Mouse (Mus musculus) limb, embryonic 11.5 days (tissue): Measurements from ENCODE around the gene Eya2. TPM values are rescaled to one million over a fixed set of nuclear protein-coding genes. Genes with fewer than 3 reads are reported as not detected.

Experiments used
- ATAC-seq: fragments of 200-750 bp; cut with Nextera tagmentation; 2 replicates; pipeline ENCODE4 v1.8.0; 2017; ENCODE audit warnings: low read depth; ENCODE audit not compliant: insufficient number of reproducible peaks, low FRiP score, low TSS enrichment
- DNase-seq: peaks from one replicate; pipeline ENCODE4 v3.0.0-alpha.2; 2015; ENCODE audit warnings: low spot score
- H3K27ac ChIP-seq: fragments of 300-500 bp; sonication (generic); replicated peaks from 2 replicates; pipeline ENCODE4 v1.5.1; 2014; ENCODE audit warnings: low read depth, mild to moderate bottlenecking, low read length
- H3K27me3 ChIP-seq: fragments of 300-500 bp; sonication (generic); 2 replicates; pipeline ENCODE4 v1.6.1; 2014; ENCODE audit warnings: mild to moderate bottlenecking, low read length, mixed read lengths; ENCODE audit not compliant: control insufficient read depth, insufficient read depth
- H3K36me3 ChIP-seq: fragments of 300-500 bp; sonication (generic); 2 replicates; pipeline ENCODE4 v1.6.1; 2014; ENCODE audit warnings: mild to moderate bottlenecking, low read length, moderate library complexity, mixed read lengths; ENCODE audit not compliant: control insufficient read depth, insufficient read depth
- H3K4me1 ChIP-seq: fragments of 300-500 bp; sonication (generic); 2 replicates; pipeline ENCODE4 v1.6.1; 2014; ENCODE audit warnings: low read length, mixed read lengths; ENCODE audit not compliant: control insufficient read depth, insufficient read depth
- H3K4me2 ChIP-seq: fragments of 300-500 bp; sonication (generic); 2 replicates; pipeline ENCODE4 v1.6.1; 2014; ENCODE audit warnings: low read depth, mild to moderate bottlenecking, moderate library complexity; ENCODE audit not compliant: severe bottlenecking
- H3K4me3 ChIP-seq: fragments of 300-500 bp; sonication (generic); 2 replicates; pipeline ENCODE4 v1.5.1; 2014; ENCODE audit warnings: low read depth, low read length
- H3K9ac ChIP-seq: fragments of 300-500 bp; sonication (generic); 2 replicates; pipeline ENCODE4 v1.6.1; 2014; ENCODE audit warnings: mild to moderate bottlenecking, low read length
- H3K9me3 ChIP-seq: fragments of 300-500 bp; sonication (generic); 2 replicates; pipeline ENCODE4 v1.6.1; 2016; ENCODE audit warnings: low read length; ENCODE audit not compliant: control insufficient read depth
- WGBS: fragments of 180-500 bp; shearing (Covaris S2); extraction: QIAGEN DNeasy Blood & Tissue Kit; methylation state at CpG from one replicate; pipeline ENCODE4 v1.1.7; 2014; 5-methylcytosine and 5-hydroxymethylcytosine counted together
- polyA plus RNA-seq: library from polyadenylated mRNA; unstranded; fragments of >200 nt; fragmentation: Nextera tagmentation; extraction: Ambion mirVana; gene quantifications from 2 replicates; pipeline ENCODE4 v1.2.1, GENCODE M21; 2014

Gene Eya2
- polyA plus RNA-seq, 1 experiment from 2014 or later = 8.8 TPM

DNA sequence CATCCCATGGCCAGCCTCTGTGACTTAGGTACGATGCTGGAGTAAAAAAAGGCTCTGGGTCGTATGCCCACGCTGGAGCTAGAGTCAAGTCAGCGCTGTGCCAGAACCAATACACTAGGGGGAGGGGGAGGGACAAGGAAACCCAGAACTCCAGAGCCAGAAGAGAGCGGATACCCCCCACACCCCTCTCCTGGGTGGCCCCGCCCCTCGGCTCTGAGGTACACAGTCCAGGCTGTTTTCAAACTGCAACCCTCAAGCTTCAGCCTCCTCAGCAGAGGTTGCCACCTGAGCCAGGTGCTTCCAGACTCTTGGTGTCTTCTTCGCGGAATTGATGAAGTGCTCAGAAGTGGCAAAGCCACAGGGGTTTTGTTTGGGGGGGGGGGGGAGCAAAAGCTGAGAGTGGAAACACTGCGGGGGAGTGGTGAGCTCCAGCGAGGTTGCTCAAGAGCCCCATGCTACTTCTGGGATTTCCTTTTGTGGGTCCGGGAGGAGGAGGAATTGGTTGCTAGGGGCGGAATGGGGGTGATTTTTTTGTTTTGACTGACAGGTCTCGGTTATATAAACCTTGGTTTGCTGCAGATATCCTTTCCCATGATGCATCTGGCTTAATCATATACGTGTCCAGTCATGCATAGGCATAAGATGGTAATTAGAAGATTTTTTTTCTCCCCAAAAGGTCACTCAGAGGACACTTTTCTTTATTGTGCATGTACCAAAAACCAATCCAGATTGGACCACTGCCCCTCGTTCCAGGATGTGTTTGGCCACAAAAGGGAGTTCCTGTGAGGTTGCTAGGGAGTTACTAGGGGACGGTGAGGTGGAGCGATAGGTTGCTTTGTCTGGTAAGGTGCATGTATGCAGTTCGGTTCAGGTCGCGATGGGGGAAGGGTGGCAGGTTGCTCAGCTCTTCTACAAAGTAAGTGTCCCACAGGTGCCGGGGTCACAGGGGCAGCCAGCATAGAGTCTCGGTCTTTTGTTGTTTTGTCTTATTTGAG is 122.6 kb downstream of the Eya2 start:
- Histone ChIP-seq H3K27ac (no peak overlapping the region), H3K4me2 (no peak overlapping the region), H3K4me3 (no peak overlapping the region), H3K27me3 (no peaks in the 10 kb centered on the region), H3K36me3 (no peaks in the 10 kb centered on the region), H3K4me1 (no peaks in the 10 kb centered on the region; the same call in 1 of the 2 replicates), H3K9me3 (no peaks in the 10 kb centered on the region), H3K9ac (no peak overlapping the region)
- DNase-seq (no peak), ATAC-seq (no peak)
- WGBS = 71% methylated on average over 23 of the region's 23 CpGs

DNA sequence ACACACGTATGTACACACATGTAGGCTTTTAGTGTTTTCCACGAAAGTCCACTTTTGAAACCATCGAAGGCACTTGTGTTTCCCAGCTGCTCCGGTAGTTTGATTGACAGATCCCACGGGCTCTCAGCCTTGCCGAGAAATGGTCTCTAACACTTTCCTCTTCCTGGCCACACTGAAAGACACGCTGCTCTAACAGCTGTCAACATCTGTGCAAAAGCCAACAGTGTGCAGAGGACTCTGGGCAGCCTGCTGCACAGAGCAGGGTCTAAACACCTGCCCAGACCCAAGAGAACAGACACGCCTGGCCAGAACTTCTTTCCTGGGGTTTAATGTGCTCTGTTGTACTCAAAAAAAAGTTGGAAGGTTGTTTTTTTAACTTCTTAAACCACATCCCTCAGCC is 124.5 kb downstream of the Eya2 start:
- WGBS = 81% methylated on average over 8 of the region's 8 CpGs
- Histone ChIP-seq H3K27me3 (no peaks in the 10 kb centered on the region), H3K36me3 (no peaks in the 10 kb centered on the region), H3K4me1 (no peaks in the 10 kb centered on the region), H3K9me3 (no peaks in the 10 kb centered on the region), H3K27ac (no peak overlapping the region), H3K9ac (no peak overlapping the region), H3K4me2 (no peak overlapping the region), H3K4me3 (no peak overlapping the region)
- DNase-seq (no peak), ATAC-seq (no peak)

DNA sequence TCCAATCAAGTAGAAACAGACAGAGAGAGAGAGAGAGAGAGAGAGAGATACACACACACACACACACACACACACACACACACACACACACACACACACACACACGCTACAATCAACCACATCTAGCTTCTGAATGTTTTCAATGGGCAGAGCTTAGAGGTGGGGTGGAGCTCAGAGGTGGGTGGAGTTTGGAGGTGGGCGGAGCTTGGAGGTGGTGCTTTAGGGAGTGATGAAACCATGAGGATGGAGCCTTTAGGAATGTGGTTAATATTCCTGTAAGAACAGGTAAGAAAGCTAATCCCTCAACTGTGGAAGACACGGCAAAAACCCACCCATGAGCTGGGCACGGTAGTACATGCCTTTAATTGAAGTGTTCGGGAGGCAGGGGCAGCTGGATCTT is 127.1 kb downstream of the Eya2 start:
- H3K27me3 ChIP-seq = no peaks in the 10 kb centered on the region
- DNase-seq (no peak), ATAC-seq (no peak)
- H3K36me3 ChIP-seq = no peaks in the 10 kb centered on the region
- H3K4me3 ChIP-seq = no peak overlapping the region
- no peak overlapping the region for H3K9ac ChIP-seq
- no peak overlapping the region for H3K27ac ChIP-seq
- WGBS = 82% methylated on average over 5 of the region's 5 CpGs
- no peaks in the 10 kb centered on the region for H3K9me3 ChIP-seq
- H3K4me2 ChIP-seq = no peak overlapping the region
- H3K4me1 ChIP-seq = no peaks in the 10 kb centered on the region

DNA sequence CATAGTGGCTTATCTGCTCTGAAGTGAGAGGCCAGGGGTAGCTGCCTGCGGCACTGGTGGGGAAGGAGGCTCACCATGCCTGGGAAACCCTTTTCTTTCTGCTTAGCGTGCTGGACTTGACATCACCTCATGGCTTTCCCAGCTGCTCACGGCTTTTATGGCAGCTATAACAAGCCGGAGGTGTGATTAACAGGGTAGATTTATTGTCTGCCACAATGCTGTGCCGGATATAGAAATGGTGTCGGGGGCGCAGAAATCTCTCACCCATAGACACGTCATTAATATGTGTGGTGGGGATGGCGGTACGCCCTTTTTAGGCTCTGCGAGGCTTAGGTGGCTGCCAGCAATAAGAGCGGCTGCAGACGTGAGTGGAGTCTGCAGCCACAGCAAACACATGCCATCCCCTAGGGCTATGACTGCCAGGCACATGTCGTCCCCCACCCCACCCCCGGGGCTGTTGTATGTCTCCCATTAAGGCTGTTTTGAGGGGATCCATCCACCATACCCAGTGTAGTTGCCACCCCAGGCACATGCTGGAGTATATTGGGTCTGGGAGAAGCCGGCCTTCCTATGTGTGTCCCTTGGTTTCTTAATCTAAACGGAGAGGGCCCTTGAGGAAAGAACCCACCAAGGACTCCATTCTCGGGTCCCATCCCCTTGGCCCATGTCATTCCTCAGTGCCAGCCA is 137.9 kb downstream of the Eya2 start:
- H3K4me3 ChIP-seq = no peak overlapping the region
- H3K27me3 ChIP-seq = no peaks in the 10 kb centered on the region
- H3K36me3 ChIP-seq = no peaks in the 10 kb centered on the region
- peaks cover 16% of the 10 kb centered on the region for H3K4me1 ChIP-seq
- DNase-seq (peak; percentile 80), ATAC-seq (peak; percentile 81)
- H3K27ac ChIP-seq = no peak overlapping the region
- no peak overlapping the region for H3K9ac ChIP-seq
- 22% methylated on average over 18 of the region's 18 CpGs for WGBS
- no peaks in the 10 kb centered on the region; the same call in 1 of the 2 replicates for H3K9me3 ChIP-seq
- no peak overlapping the region for H3K4me2 ChIP-seq

DNA sequence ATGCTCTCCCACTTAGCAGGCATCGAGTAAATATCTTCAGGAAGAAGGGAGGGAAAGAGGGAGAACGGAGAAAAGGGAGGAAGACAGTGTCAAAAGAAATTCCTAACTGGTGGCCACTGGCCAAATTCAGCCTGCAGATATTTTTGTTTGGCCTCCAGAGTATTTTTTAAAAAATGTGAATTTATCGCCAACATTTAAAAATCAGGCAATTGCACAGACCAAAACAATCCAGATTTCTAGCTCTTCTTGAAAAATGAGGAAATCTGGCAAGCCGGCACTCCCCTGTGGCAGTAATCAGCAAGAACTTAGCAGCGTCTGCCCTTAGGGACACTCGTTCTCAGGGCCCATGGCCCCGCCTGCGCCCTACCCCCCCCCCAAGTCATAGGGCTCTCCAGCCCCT is 138.9 kb downstream of the Eya2 start:
- Histone ChIP-seq H3K4me2 (no peak overlapping the region), H3K4me1 (peaks cover 16% of the 10 kb centered on the region), H3K27me3 (no peaks in the 10 kb centered on the region), H3K4me3 (no peak overlapping the region), H3K36me3 (no peaks in the 10 kb centered on the region), H3K27ac (no peak overlapping the region), H3K9me3 (no peaks in the 10 kb centered on the region; the same call in 1 of the 2 replicates), H3K9ac (no peak overlapping the region)
- ATAC-seq (no peak), DNase-seq (no peak)
- 87% methylated on average over 8 of the region's 8 CpGs for WGBS

- no peak overlapping the region for H3K27ac ChIP-seq
- WGBS = 44% methylated on average over 2 of the region's 2 CpGs
- no peaks in the 10 kb centered on the region; the same call in 1 of the 2 replicates for H3K9me3 ChIP-seq
- H3K4me3 ChIP-seq = no peak overlapping the region
- no peak overlapping the region for H3K9ac ChIP-seq
- no peak overlapping the region for H3K4me2 ChIP-seq
- ATAC-seq (no peak), DNase-seq (no peak)
- no peaks in the 10 kb centered on the region for H3K27me3 ChIP-seq
- H3K4me1 ChIP-seq = peaks cover 25% of the 10 kb centered on the region
- H3K36me3 ChIP-seq = no peaks in the 10 kb centered on the region
Observed at GRCm38 (mm10) chr2:165736297-165736696, 141.5 kb downstream of the Eya2 start.

DNA sequence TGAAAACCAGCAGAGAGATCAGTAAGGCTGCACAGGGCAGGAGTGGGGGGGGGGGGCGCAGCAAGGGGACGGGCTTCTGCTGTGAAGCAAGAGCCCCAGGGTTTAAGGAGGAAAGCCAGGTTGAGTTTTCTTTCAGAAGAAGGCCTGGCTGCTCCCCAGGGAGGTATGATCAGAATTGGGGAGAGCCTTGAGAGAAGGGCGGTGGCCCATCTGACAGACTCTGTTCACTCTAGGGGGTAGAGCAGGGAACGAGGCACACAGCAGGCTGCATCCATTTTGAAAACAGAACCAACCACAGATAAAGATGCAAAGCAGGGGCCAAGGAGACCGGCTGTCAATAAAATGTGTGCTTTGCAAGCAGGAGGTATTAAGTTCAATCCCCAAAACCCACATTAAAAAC is 145.5 kb downstream of the Eya2 start:
- DNase-seq = no peak
- Histone ChIP-seq H3K4me2 (no peak overlapping the region), H3K27me3 (no peaks in the 10 kb centered on the region), H3K4me3 (no peak overlapping the region), H3K9ac (no peak overlapping the region), H3K4me1 (peaks cover 17% of the 10 kb centered on the region), H3K36me3 (no peaks in the 10 kb centered on the region), H3K9me3 (no peaks in the 10 kb centered on the region), H3K27ac (no peak overlapping the region)
- no peak for ATAC-seq
- 34% methylated on average over 4 of the region's 5 CpGs for WGBS

- Histone ChIP-seq H3K4me1 (peaks cover 17% of the 10 kb centered on the region), H3K27me3 (no peaks in the 10 kb centered on the region), H3K4me2 (no peak overlapping the region), H3K9ac (no peak overlapping the region), H3K27ac (no peak overlapping the region), H3K4me3 (no peak overlapping the region), H3K9me3 (no peaks in the 10 kb centered on the region), H3K36me3 (no peaks in the 10 kb centered on the region)
- WGBS = 3% methylated on average over 9 of the region's 9 CpGs
- DNase-seq = peak; percentile 49
- ATAC-seq = peak; percentile 31; the same call in 1 of the 2 replicates
Observed at GRCm38 (mm10) chr2:165740982-165741381, 146.2 kb downstream of the Eya2 start.
